Mouse (Mus musculus) heart, postnatal 0 days (tissue): ENCODE measurements at regions not wholly inside any gene's neighbourhood (a gene's known extent, or its start where the extent isn't known, plus 50 kb on each side); places are given as distances from the start of the nearest gene placed in this dataset. TPM values are rescaled to one million over a fixed set of nuclear protein-coding genes. Genes with fewer than 3 reads are reported as not detected.

Source experiments
- ATAC-seq: fragments of 200-750 bp; cut with Nextera tagmentation; 2 replicates; pipeline ENCODE4 v1.8.0; 2017; ENCODE audit warnings: low read depth, moderate number of reproducible peaks, moderate library complexity; ENCODE audit not compliant: insufficient read depth
- DNase-seq: peaks from one replicate; pipeline ENCODE4 v3.0.0-alpha.2; 2016; ENCODE audit warnings: low spot score
- H3K27ac ChIP-seq: fragments of 300-500 bp; sonication (generic); 2 replicates; pipeline ENCODE4 v1.5.1; 2014; ENCODE audit warnings: low read depth, mild to moderate bottlenecking
- H3K27me3 ChIP-seq: fragments of 300-500 bp; sonication (generic); 2 replicates; pipeline ENCODE4 v1.6.1; 2014; ENCODE audit warnings: low read length, mixed read lengths; ENCODE audit not compliant: control insufficient read depth, insufficient read depth
- H3K36me3 ChIP-seq: fragments of 300-500 bp; sonication (generic); replicated peaks from 2 replicates; pipeline ENCODE4 v1.6.1; 2014; ENCODE audit warnings: low read length, mixed read lengths; ENCODE audit not compliant: control insufficient read depth, insufficient read depth
- H3K4me1 ChIP-seq: fragments of 300-500 bp; sonication (generic); 2 replicates; pipeline ENCODE4 v1.6.1; 2014; ENCODE audit warnings: antibody characterized with exemption; ENCODE audit not compliant: control insufficient read depth, insufficient read depth
- H3K4me2 ChIP-seq: fragments of 300-500 bp; sonication (generic); 2 replicates; pipeline ENCODE4 v1.6.1; 2014; ENCODE audit warnings: low read depth, mild to moderate bottlenecking, low read length, moderate library complexity
- H3K4me3 ChIP-seq: fragments of 300-500 bp; sonication (generic); 2 replicates; pipeline ENCODE4 v1.5.1; 2014; ENCODE audit warnings: low read depth, low read length
- H3K9ac ChIP-seq: fragments of 300-500 bp; sonication (generic); replicated peaks from 2 replicates; pipeline ENCODE4 v1.6.1; 2014; ENCODE audit warnings: low read depth, low read length, mixed read lengths
- H3K9me3 ChIP-seq: fragments of 300-500 bp; sonication (generic); replicated peaks from 2 replicates; pipeline ENCODE4 v1.6.1; 2016; ENCODE audit warnings: low read length; ENCODE audit not compliant: control insufficient read depth
- CTCF ChIP-seq: IDR thresholded peaks from 2 replicates; pipeline ENCODE4 v1.5.1; 2016; ENCODE audit warnings: antibody characterized with exemption, control low read depth, low read depth
- EP300 ChIP-seq: IDR thresholded peaks from 2 replicates; pipeline ENCODE4 v1.6.1; 2016; ENCODE audit warnings: antibody characterized with exemption, low read depth
- microRNA-seq: library from miRNA; unstranded; fragments of <30 nt; microRNA quantifications from one replicate; pipeline ENCODE4, GENCODE M21; 2016

- no peak for DNase-seq
- no peaks in the 10 kb centered on the region for H3K27me3 ChIP-seq
- no peak overlapping the region for H3K4me3 ChIP-seq
- H3K27ac ChIP-seq = no peak overlapping the region
- H3K4me1 ChIP-seq = no peaks in the 10 kb centered on the region
- no peak overlapping the region for H3K4me2 ChIP-seq
- H3K9me3 ChIP-seq = no peaks in the 10 kb centered on the region
- ATAC-seq = no peak
- no peak overlapping the region for H3K9ac ChIP-seq
- TF ChIP-seq CTCF (no peak), EP300 (no peak)
- H3K36me3 ChIP-seq = no peaks in the 10 kb centered on the region
These were observed 217.3 kb upstream of the Large1 start for GRCm38 (mm10) chr8:73570599-73570998.

GRCm38 (mm10) chr8:73569963-73570362 is 216.6 kb upstream of the Large1 start:
- H3K27ac ChIP-seq = no peak overlapping the region
- no peak for TF ChIP-seq EP300
- no peak for TF ChIP-seq CTCF
- H3K27me3 ChIP-seq = no peaks in the 10 kb centered on the region
- no peak for DNase-seq
- no peaks in the 10 kb centered on the region for H3K4me1 ChIP-seq
- H3K4me3 ChIP-seq = no peak overlapping the region
- ATAC-seq = no peak
- no peak overlapping the region for H3K9ac ChIP-seq
- H3K4me2 ChIP-seq = no peak overlapping the region
- H3K9me3 ChIP-seq = no peaks in the 10 kb centered on the region
- H3K36me3 ChIP-seq = no peaks in the 10 kb centered on the region

Small RNA genes in the stretch of these regions (microRNA-seq; reads per million reads assigned to microRNA genes)
- gene Gm23255 = not detected
